Mouse (Mus musculus) lung, embryonic 16.5 days (tissue): ENCODE results near the gene Abhd11. TPM values are rescaled to one million over a fixed set of nuclear protein-coding genes. Genes with fewer than 3 reads are reported as not detected.
A peak's percentile ranks its signal among the peaks of the same experiment; 100 is the strongest.

Experiments used
- ATAC-seq: fragments of 200-750 bp; cut with Nextera tagmentation; 2 replicates; pipeline ENCODE4 v1.8.0; 2017; ENCODE audit warnings: low read depth, mild to moderate bottlenecking, moderate library complexity
- H3K27ac ChIP-seq: fragments of 300-500 bp; sonication (generic); 2 replicates; pipeline ENCODE4 v1.5.1; 2014; ENCODE audit warnings: mild to moderate bottlenecking, control low read depth, low read length
- H3K27me3 ChIP-seq: fragments of 300-500 bp; sonication (generic); 2 replicates; pipeline ENCODE4 v1.6.1; 2014; ENCODE audit warnings: low read depth, low read length, mixed read lengths; ENCODE audit not compliant: control insufficient read depth, insufficient read depth
- H3K36me3 ChIP-seq: fragments of 300-500 bp; sonication (generic); 2 replicates; pipeline ENCODE4 v1.6.1; 2014; ENCODE audit warnings: low read length; ENCODE audit not compliant: control insufficient read depth, insufficient read depth
- H3K4me1 ChIP-seq: fragments of 300-500 bp; sonication (generic); replicated peaks from 2 replicates; pipeline ENCODE4 v1.6.1; 2014; ENCODE audit warnings: low read length, mixed read lengths; ENCODE audit not compliant: control insufficient read depth, insufficient read depth
- H3K4me2 ChIP-seq: fragments of 300-500 bp; sonication (generic); 2 replicates; pipeline ENCODE4 v1.6.1; 2014; ENCODE audit warnings: low read depth, low read length, control low read depth
- H3K4me3 ChIP-seq: fragments of 300-500 bp; sonication (generic); 2 replicates; pipeline ENCODE4 v1.5.1; 2014; ENCODE audit warnings: mild to moderate bottlenecking, low read length, control low read depth
- H3K9ac ChIP-seq: fragments of 300-500 bp; sonication (generic); 2 replicates; pipeline ENCODE4 v1.6.1; 2014; ENCODE audit warnings: low read length, control low read depth
- H3K9me3 ChIP-seq: fragments of 300-500 bp; sonication (generic); 2 replicates; pipeline ENCODE4 v1.6.1; 2016; ENCODE audit warnings: low read length; ENCODE audit not compliant: control insufficient read depth
- WGBS: fragments of 180-500 bp; shearing (Covaris S2); extraction: QIAGEN DNeasy Blood & Tissue Kit; methylation state at CpG from one replicate; pipeline ENCODE4 v1.1.7; 2014; 5-methylcytosine and 5-hydroxymethylcytosine counted together
- polyA plus RNA-seq: library from polyadenylated mRNA; unstranded; fragments of >200 nt; fragmentation: Nextera tagmentation; extraction: Ambion mirVana; gene quantifications from 2 replicates; pipeline ENCODE4 v1.2.1, GENCODE M21; 2015

Abhd11 gene
- polyA plus RNA-seq, 1 experiment from 2014 or later, result 73.4 TPM

GRCm38 (mm10) chr5:135012671-135013441 lies 3.9 kb downstream of the Abhd11 start:
- Histone ChIP-seq H3K9ac (peak overlapping the region; percentile 33), H3K4me1 (peaks cover 22% of the 10 kb centered on the region), H3K27ac (peak overlapping the region; percentile 41), H3K4me2 (peak overlapping the region; percentile 45), H3K36me3 (no peaks in the 10 kb centered on the region), H3K27me3 (no peaks in the 10 kb centered on the region), H3K4me3 (peak overlapping the region; percentile 28), H3K9me3 (no peaks in the 10 kb centered on the region)
- no peak for ATAC-seq
- WGBS, result 7% methylated on average over 14 of the region's 16 CpGs

DNA sequence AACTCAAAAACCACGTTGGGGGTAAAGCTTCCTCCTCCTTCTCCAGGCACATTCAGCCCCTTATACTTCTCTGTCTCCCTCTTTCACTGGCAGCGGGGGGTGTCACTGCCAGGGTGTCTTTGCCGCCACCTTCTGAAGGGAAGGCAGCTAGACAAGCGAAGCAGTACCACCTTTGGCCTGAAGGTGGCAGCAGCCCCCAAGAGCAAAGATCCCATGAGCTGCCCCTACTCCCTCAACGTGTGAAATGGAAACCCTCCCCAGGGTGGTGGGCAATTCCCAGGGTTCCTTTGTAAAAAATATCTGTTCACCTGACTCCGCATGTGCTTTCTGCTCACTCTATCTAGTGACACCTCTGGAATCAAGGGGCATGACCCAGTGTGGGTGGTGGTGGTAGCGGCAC lies 6.5 kb downstream of the Abhd11 start:
- ATAC-seq, result peak; percentile 27
- no peak overlapping the region for H3K9ac ChIP-seq
- H3K9me3 ChIP-seq, result no peaks in the 10 kb centered on the region
- no peaks in the 10 kb centered on the region for H3K27me3 ChIP-seq
- H3K36me3 ChIP-seq, result no peaks in the 10 kb centered on the region
- no peak overlapping the region for H3K4me3 ChIP-seq
- H3K4me2 ChIP-seq, result no peak overlapping the region
- H3K27ac ChIP-seq, result no peak overlapping the region
- peaks cover 20% of the 10 kb centered on the region for H3K4me1 ChIP-seq
- 14% methylated on average over 7 of the region's 7 CpGs for WGBS

DNA sequence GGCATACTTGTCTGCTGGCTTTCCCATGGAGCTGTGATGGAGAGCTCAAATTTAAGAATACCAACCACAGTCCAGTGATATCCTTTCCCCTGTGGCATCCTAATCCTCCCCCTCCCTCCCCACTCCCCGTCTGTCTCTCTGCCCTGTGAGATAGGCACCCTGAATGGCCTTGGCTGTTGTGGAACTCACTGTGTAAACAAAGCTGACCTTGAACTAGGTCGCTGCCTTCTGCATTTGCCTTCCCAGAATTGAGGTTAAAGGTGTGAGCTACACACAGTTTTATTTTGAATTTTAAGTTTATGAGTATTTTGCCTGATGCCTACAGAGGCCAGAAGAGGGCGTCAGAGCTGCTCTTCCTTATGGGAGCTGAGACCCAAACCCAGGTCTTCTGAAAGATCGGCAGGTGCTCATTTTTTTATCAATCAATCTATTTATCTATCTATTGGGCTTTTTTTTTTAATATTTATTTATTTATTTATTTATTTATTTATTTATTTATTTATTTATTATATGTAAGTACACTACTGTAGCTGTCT lies 7.3 kb downstream of the Abhd11 start:
- H3K4me1 ChIP-seq, result peaks cover 20% of the 10 kb centered on the region
- no peak for ATAC-seq
- no peak overlapping the region for H3K4me3 ChIP-seq
- 32% methylated on average over 4 of the region's 4 CpGs for WGBS
- no peaks in the 10 kb centered on the region for H3K9me3 ChIP-seq
- H3K36me3 ChIP-seq, result no peaks in the 10 kb centered on the region
- H3K9ac ChIP-seq, result no peak overlapping the region
- H3K4me2 ChIP-seq, result no peak overlapping the region
- no peak overlapping the region for H3K27ac ChIP-seq
- no peaks in the 10 kb centered on the region for H3K27me3 ChIP-seq

DNA sequence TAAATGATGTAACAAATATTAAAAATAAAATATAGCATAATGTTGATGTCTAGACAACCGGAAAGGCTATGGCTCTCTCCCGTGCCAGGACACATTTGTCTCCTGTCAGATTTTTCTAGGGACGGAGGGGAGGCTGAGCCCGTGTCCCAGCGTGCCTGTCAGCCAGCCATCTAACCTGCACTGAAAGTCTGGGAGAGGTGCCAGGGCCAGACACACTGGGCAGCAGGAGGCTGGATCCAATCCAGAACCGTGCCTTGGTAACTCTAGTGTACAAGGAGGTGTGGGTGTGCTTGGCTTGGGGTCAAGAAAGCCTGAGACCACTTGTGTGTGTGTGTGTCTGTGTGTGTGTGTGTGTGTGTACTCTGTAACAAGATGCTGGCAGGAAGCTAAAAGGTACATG lies 12.9 kb downstream of the Abhd11 start:
- 9% methylated on average over 6 of the region's 6 CpGs for WGBS
- peak overlapping the region; percentile 79 for H3K27ac ChIP-seq

GRCm38 (mm10) chr5:135023344-135024173 lies 14.6 kb downstream of the Abhd11 start, which contains the start of gene Stx1a:
Gene Stx1a, plus strand, starts transcription at chr5:135023482.
- Histone ChIP-seq H3K9me3 (no peaks in the 10 kb centered on the region), H3K27ac (peak within 1 kb of the TSS; percentile 79), H3K9ac (peak within 1 kb of the TSS; percentile 78), H3K4me2 (peak within 1 kb of the TSS; percentile 95), H3K4me3 (peak within 1 kb of the TSS; percentile 67), H3K4me1 (peaks cover 48% of the 10 kb centered on the region), H3K27me3 (no peaks in the 10 kb centered on the region), H3K36me3 (no peaks in the 10 kb centered on the region)
- ATAC-seq, result peak; percentile 93
- under 1% methylated on average over 61 of the region's 61 CpGs for WGBS

More for the DNA sequence above, 12.9 kb downstream of the Abhd11 start:
- H3K27me3 ChIP-seq, result no peaks in the 10 kb centered on the region
- no peak overlapping the region for H3K4me3 ChIP-seq
- H3K9ac ChIP-seq, result no peak overlapping the region
- no peaks in the 10 kb centered on the region for H3K36me3 ChIP-seq
- no peaks in the 10 kb centered on the region for H3K9me3 ChIP-seq
- peaks cover 45% of the 10 kb centered on the region for H3K4me1 ChIP-seq
- H3K4me2 ChIP-seq, result no peak overlapping the region
- peak; percentile 67 for ATAC-seq

GRCm38 (mm10) chr5:135024665-135025224 lies 15.8 kb downstream of the Abhd11 start:
- Histone ChIP-seq H3K36me3 (no peaks in the 10 kb centered on the region), H3K4me1 (peaks cover 57% of the 10 kb centered on the region), H3K27ac (0 out of 2 replicates have a peak overlapping the region, but pooled peaks have one; percentile 29), H3K4me2 (peak overlapping the region; percentile 95), H3K27me3 (no peaks in the 10 kb centered on the region), H3K4me3 (peak overlapping the region; percentile 67), H3K9ac (peak overlapping the region; percentile 78), H3K9me3 (no peaks in the 10 kb centered on the region)
- 13% methylated on average over 11 of the region's 11 CpGs for WGBS
- ATAC-seq, result no peak

DNA sequence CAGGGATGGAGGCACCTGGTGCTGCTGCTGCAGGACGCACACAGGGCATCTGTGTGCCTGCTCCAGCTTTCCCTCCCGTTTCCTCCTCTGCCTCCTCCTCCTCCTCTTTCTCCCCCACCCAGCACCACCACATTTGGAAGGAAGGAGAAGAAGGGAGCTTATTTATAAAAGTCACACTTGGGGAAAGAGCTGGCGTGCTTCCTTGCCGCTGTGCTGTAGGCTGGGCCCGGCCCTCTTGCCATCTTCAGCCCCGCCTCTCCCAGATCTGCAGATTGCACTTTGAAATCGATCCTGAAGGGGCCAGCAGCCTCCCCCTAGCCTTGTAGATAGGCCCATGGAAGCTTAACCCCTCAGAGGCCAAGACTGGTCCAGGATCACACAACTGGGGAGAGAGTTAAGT lies 16.9 kb downstream of the Abhd11 start:
- H3K4me2 ChIP-seq, result peak overlapping the region; percentile 95; the same call in 1 of the 2 replicates
- peaks cover 57% of the 10 kb centered on the region for H3K4me1 ChIP-seq
- H3K27ac ChIP-seq, result no peak overlapping the region
- no peaks in the 10 kb centered on the region for H3K9me3 ChIP-seq
- no peaks in the 10 kb centered on the region for H3K36me3 ChIP-seq
- ATAC-seq, result no peak
- no peak overlapping the region for H3K9ac ChIP-seq
- no peak overlapping the region for H3K4me3 ChIP-seq
- 3% methylated on average over 7 of the region's 7 CpGs for WGBS
- H3K27me3 ChIP-seq, result no peaks in the 10 kb centered on the region

DNA sequence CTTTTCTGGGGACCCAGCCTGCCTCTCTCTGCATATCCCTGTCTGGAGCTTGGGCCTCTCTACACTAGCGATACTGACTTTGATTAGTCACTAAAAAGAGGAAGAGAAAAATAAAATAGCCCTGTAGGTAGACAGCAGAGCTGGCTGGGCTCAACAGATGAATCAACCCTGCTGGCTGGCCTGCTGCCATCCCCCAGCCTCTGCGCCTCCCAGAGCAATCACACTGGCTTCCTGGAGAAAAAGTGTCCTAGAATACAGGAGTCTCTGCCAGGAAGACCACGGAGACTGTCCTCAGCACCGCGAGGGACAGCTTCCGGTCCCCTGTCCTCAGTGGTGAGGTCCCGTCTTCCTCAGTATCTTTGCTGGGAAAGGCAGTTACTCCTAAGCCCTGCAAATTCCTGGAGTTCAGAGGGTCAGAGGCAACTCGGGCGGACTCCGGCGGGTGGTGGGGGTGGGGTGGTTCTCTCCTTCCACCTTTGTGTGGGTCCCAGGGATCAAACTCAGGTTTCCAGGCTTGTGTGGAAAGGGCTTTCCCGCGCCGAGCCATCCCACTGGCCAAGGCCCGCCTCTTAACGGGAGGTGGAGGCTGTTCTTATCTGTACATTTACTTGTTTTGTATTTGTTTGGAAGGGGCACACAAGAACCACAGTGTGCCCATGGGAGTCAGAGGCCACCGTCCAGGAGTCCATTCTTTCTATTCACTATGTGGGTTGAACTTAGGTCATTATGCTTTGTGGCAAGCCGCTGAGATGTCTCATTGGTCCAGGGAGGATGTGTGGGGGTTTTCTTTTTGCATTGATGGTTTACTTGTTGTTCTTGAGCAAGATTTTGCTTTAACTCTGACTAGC lies 20.3 kb downstream of the Abhd11 start:
- peak overlapping the region; percentile 24; the same call in 1 of the 2 replicates for H3K9ac ChIP-seq
- peaks cover under 1% of the 10 kb centered on the region; the same call in 1 of the 2 replicates for H3K9me3 ChIP-seq
- no peaks in the 10 kb centered on the region for H3K27me3 ChIP-seq
- H3K4me1 ChIP-seq, result peaks cover 32% of the 10 kb centered on the region
- H3K4me3 ChIP-seq, result peak overlapping the region; percentile 11; the same call in 1 of the 2 replicates
- H3K4me2 ChIP-seq, result peak overlapping the region; percentile 34
- H3K27ac ChIP-seq, result no peak overlapping the region
- H3K36me3 ChIP-seq, result no peaks in the 10 kb centered on the region
- WGBS, result 29% methylated on average over 18 of the region's 18 CpGs
- peak; percentile 46; the same call in 1 of the 2 replicates for ATAC-seq
